Mouse (Mus musculus) C2C12 (cell line): ENCODE results near the gene Ncbp3.

Experiments used
- CEBPB ChIP-seq: IDR thresholded peaks from one replicate; pipeline ENCODE4 v1.6.1; 2011; ENCODE audit warnings: low read depth, mild to moderate bottlenecking, control low read depth, moderate library complexity
- CTCF ChIP-seq: IDR thresholded peaks from one replicate; pipeline ENCODE4 v1.5.1; 2011; ENCODE audit not compliant: control insufficient read depth, insufficient read depth, insufficient read length
- FOSL1 ChIP-seq: IDR thresholded peaks from one replicate; pipeline ENCODE4 v1.8.0; 2011; ENCODE audit warnings: mild to moderate bottlenecking, low read length; ENCODE audit not compliant: poor library complexity, insufficient read depth, severe bottlenecking
- MAX ChIP-seq: IDR thresholded peaks from one replicate; pipeline ENCODE4 v1.6.1; 2011; ENCODE audit warnings: mild to moderate bottlenecking, control low read depth
- MYOD1 ChIP-seq: IDR thresholded peaks from one replicate; pipeline ENCODE4 v1.6.1; 2011; ENCODE audit warnings: low read depth; ENCODE audit not compliant: control insufficient read depth, insufficient read length
- MYOG ChIP-seq: IDR thresholded peaks from one replicate; pipeline ENCODE4 v1.6.1; 2011; ENCODE audit not compliant: control insufficient read depth, insufficient read length; ENCODE audit errors: extremely low read depth
- USF1 ChIP-seq: IDR thresholded peaks from one replicate; pipeline ENCODE4 v1.6.1; 2011; ENCODE audit warnings: low read depth, mild to moderate bottlenecking, control low read depth, moderate library complexity

DNA sequence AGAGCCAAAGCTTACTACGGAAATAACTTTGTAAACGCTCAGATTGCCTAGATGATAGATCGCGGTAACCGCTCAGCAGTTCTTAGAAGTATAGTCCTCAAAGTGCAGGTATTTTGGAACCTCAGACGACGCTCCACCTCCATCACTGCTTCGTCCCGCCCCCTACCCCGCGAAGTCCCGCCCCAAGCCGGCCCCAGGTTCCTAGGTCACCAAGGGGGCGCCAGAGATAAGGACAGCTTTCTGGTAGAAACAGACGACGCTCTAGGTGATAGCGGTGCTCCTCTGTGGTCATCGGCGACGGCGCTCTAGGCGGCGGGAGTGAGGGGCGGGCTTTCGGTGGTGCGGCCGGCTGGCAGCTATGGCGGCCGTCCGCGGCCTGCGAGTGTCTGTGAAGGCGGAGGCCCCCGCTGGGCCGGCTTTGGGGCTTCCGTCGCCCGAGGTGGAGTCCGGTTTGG, at the start of gene Ncbp3:
- peak; percentile 72 for TF ChIP-seq MAX
- peak; percentile 88 for TF ChIP-seq CTCF
- no peak for TF ChIP-seq MYOG
- TF ChIP-seq USF1: no peak
- no peak for TF ChIP-seq FOSL1
- no peak for TF ChIP-seq CEBPB
- no peak for TF ChIP-seq MYOD1
